Mouse (Mus musculus) testis, adult 2 months (tissue): Measurements from ENCODE around the gene Nkiras2. TPM values are rescaled to one million over a fixed set of nuclear protein-coding genes. Genes with fewer than 3 reads are reported as not detected.
A peak's percentile ranks its signal among the peaks of the same experiment; 100 is the strongest.

Experiments used
- H3K27ac ChIP-seq: fragments of 200-500 bp; 2 replicates; pipeline ENCODE4 v1.5.1; 2012; ENCODE audit warnings: low read depth, low read length; ENCODE audit not compliant: control insufficient read depth, insufficient read depth
- H3K27me3 ChIP-seq: fragments of 200-500 bp; 2 replicates; pipeline ENCODE4 v1.6.1; 2012; ENCODE audit warnings: mild to moderate bottlenecking, low read length, moderate library complexity; ENCODE audit not compliant: control insufficient read depth, insufficient read depth
- H3K36me3 ChIP-seq: fragments of 200-500 bp; 2 replicates; pipeline ENCODE4 v1.6.1; 2012; ENCODE audit warnings: mild to moderate bottlenecking, low read length; ENCODE audit not compliant: control insufficient read depth, insufficient read depth
- H3K4me1 ChIP-seq: fragments of 200-500 bp; 2 replicates; pipeline ENCODE4 v1.6.1; 2012; ENCODE audit warnings: low read length; ENCODE audit not compliant: control insufficient read depth, insufficient read depth
- H3K4me3 ChIP-seq: fragments of 200-500 bp; 2 replicates; pipeline ENCODE4 v1.5.1; 2012; ENCODE audit warnings: low read depth, mild to moderate bottlenecking, low read length, moderate library complexity, mixed read lengths; ENCODE audit not compliant: control insufficient read depth
- CTCF ChIP-seq: fragments of 200-500 bp; IDR thresholded peaks from 2 replicates; pipeline ENCODE4 v1.5.1; 2012; ENCODE audit warnings: low read depth, mild to moderate bottlenecking, inconsistent platforms, low read length, moderate library complexity; ENCODE audit not compliant: control insufficient read depth, insufficient read depth, insufficient replicate concordance
- POLR2A ChIP-seq: fragments of 200-500 bp; IDR thresholded peaks from 2 replicates; pipeline ENCODE4 v1.6.1; 2012; ENCODE audit warnings: low read depth, mild to moderate bottlenecking, inconsistent platforms, low read length, moderate library complexity; ENCODE audit not compliant: control insufficient read depth
- polyA plus RNA-seq: library from polyadenylated mRNA; depleted of rRNA; stranded (reverse); fragments of >200 nt; gene quantifications from 2 replicates; pipeline ENCODE4 v1.2.3, GENCODE M21; 2012

Gene Nkiras2
- polyA plus RNA-seq, 1 experiment, result 245 TPM

- peaks cover 2% of the 10 kb centered on the region; the same call in 1 of the 2 replicates for H3K4me1 ChIP-seq
- H3K36me3 ChIP-seq, result no peaks in the 10 kb centered on the region
- TF ChIP-seq POLR2A, result no peak
- TF ChIP-seq CTCF, result no peak
- H3K27ac ChIP-seq, result no peak overlapping the region
- H3K27me3 ChIP-seq, result no peaks in the 10 kb centered on the region
- H3K4me3 ChIP-seq, result peak overlapping the region; percentile 1
These were observed 4.8 kb downstream of the Nkiras2 start for GRCm38 (mm10) chr11:100623867-100624266.

GRCm38 (mm10) chr11:100625754-100626700 lies 7.0 kb downstream of the Nkiras2 start:
- Histone ChIP-seq H3K36me3 (no peaks in the 10 kb centered on the region), H3K27me3 (no peaks in the 10 kb centered on the region), H3K27ac (no peak overlapping the region), H3K4me3 (no peak overlapping the region), H3K4me1 (peaks cover 2% of the 10 kb centered on the region; the same call in 1 of the 2 replicates)
- TF ChIP-seq POLR2A, result no peak
- TF ChIP-seq CTCF, result no peak

GRCm38 (mm10) chr11:100626701-100627195 lies 7.7 kb downstream of the Nkiras2 start:
- TF ChIP-seq POLR2A (no peak; the same call in 1 of the 2 replicates), CTCF (peak; percentile 69; the same call in 1 of the 2 replicates)
- H3K4me1 ChIP-seq, result peaks cover 2% of the 10 kb centered on the region; the same call in 1 of the 2 replicates
- H3K36me3 ChIP-seq, result no peaks in the 10 kb centered on the region
- H3K4me3 ChIP-seq, result no peak overlapping the region
- H3K27me3 ChIP-seq, result no peaks in the 10 kb centered on the region
- H3K27ac ChIP-seq, result no peak overlapping the region

GRCm38 (mm10) chr11:100628056-100628455 lies 9.0 kb downstream of the Nkiras2 start:
- Histone ChIP-seq H3K27ac (no peak overlapping the region), H3K36me3 (no peaks in the 10 kb centered on the region), H3K4me3 (no peak overlapping the region), H3K27me3 (no peaks in the 10 kb centered on the region), H3K4me1 (peaks cover 2% of the 10 kb centered on the region; the same call in 1 of the 2 replicates)
- TF ChIP-seq CTCF, result no peak

GRCm38 (mm10) chr11:100628862-100629352 lies 9.9 kb downstream of the Nkiras2 start:
- no peak overlapping the region for H3K27ac ChIP-seq
- no peak overlapping the region for H3K4me3 ChIP-seq
- TF ChIP-seq POLR2A, result no peak
- no peak for TF ChIP-seq CTCF

GRCm38 (mm10) chr11:100634530-100634929 lies 15.5 kb downstream of the Nkiras2 start:
- TF ChIP-seq POLR2A (no peak), CTCF (no peak)
- Histone ChIP-seq H3K36me3 (no peaks in the 10 kb centered on the region), H3K27ac (no peak overlapping the region), H3K27me3 (no peaks in the 10 kb centered on the region), H3K4me1 (no peaks in the 10 kb centered on the region), H3K4me3 (no peak overlapping the region)

More at GRCm38 (mm10) chr11:100628862-100629352, 9.9 kb downstream of the Nkiras2 start:
- Histone ChIP-seq H3K36me3 (no peaks in the 10 kb centered on the region), H3K27me3 (no peaks in the 10 kb centered on the region), H3K4me1 (peaks cover 2% of the 10 kb centered on the region; the same call in 1 of the 2 replicates)
